Mouse (Mus musculus) telencephalon, adult 2 months (tissue): ENCODE measurements around the gene Eno4.
"Not testable (repeated sequence)": the region's sequence is repeated elsewhere in the genome, so short reads cannot be mapped to it uniquely, and the experiment has no call there.

Experiments used
- DNase-seq: peaks from one replicate; pipeline ENCODE4 v3.0.0-alpha.2; 2011; ENCODE audit warnings: low read depth, low spot score

The Eno4 gene

GRCm38 (mm10) chr19:58942841-58943828 is at the start of gene Eno4, which contains the start of gene Hspa12a:
Gene Eno4, plus strand, starts transcription at chr19:58943425.
Gene Hspa12a, minus strand, starts transcription at chr19:58943654.
- DNase-seq: peak; percentile 91

- DNase-seq: peak; percentile 47
These were observed 47.0 kb upstream of the Eno4 start for GRCm38 (mm10) chr19:58896216-58896615.

- not testable (repeated sequence) for DNase-seq
These were observed 42.8 kb upstream of the Eno4 start for GRCm38 (mm10) chr19:58900471-58900870.

- DNase-seq: no peak
These were observed 39.9 kb upstream of the Eno4 start for GRCm38 (mm10) chr19:58903079-58903898.

GRCm38 (mm10) chr19:58903899-58904327 is 39.3 kb upstream of the Eno4 start:
- peak; percentile 42 for DNase-seq

- no peak for DNase-seq
These were observed 36.5 kb upstream of the Eno4 start for GRCm38 (mm10) chr19:58906685-58907084.

- DNase-seq: no peak
These were observed 35.2 kb upstream of the Eno4 start for GRCm38 (mm10) chr19:58908018-58908417.

GRCm38 (mm10) chr19:58910941-58911368 is 32.3 kb upstream of the Eno4 start:
- DNase-seq: no peak

- DNase-seq: no peak
These were observed 31.8 kb upstream of the Eno4 start for GRCm38 (mm10) chr19:58911386-58911785.

GRCm38 (mm10) chr19:58913301-58913700 is 29.9 kb upstream of the Eno4 start:
- DNase-seq: no peak

- DNase-seq: no peak
These were observed 24.6 kb upstream of the Eno4 start for GRCm38 (mm10) chr19:58918597-58918996.

GRCm38 (mm10) chr19:58919148-58919547 is 24.1 kb upstream of the Eno4 start:
- DNase-seq: no peak

- no peak for DNase-seq
These were observed 12.0 kb upstream of the Eno4 start for GRCm38 (mm10) chr19:58931081-58931800.

- DNase-seq: no peak
These were observed 10.2 kb upstream of the Eno4 start for GRCm38 (mm10) chr19:58933062-58933461.

GRCm38 (mm10) chr19:58945959-58946358 is 2.7 kb downstream of the Eno4 start:
- no peak for DNase-seq

GRCm38 (mm10) chr19:58951521-58951920 is 8.3 kb downstream of the Eno4 start:
- no peak for DNase-seq

- no peak for DNase-seq
These were observed 9.0 kb downstream of the Eno4 start for GRCm38 (mm10) chr19:58952236-58952635.

- no peak for DNase-seq
These were observed 11.6 kb downstream of the Eno4 start for GRCm38 (mm10) chr19:58954779-58955178.

- DNase-seq: no peak
These were observed 19.8 kb downstream of the Eno4 start for GRCm38 (mm10) chr19:58963011-58963410.

- no peak for DNase-seq
These were observed 25.7 kb downstream of the Eno4 start for GRCm38 (mm10) chr19:58968731-58969506.

- no peak for DNase-seq
These were observed 27.6 kb downstream of the Eno4 start for GRCm38 (mm10) chr19:58970826-58971225.
